Mouse (Mus musculus): Measurements from ENCODE around the gene Trank1. TPM values are rescaled to one million over a fixed set of nuclear protein-coding genes. Genes with fewer than 3 reads are reported as not detected.

The Trank1 gene
- total RNA-seq, 2 experiments from 2014 or later: not detected

DNA sequence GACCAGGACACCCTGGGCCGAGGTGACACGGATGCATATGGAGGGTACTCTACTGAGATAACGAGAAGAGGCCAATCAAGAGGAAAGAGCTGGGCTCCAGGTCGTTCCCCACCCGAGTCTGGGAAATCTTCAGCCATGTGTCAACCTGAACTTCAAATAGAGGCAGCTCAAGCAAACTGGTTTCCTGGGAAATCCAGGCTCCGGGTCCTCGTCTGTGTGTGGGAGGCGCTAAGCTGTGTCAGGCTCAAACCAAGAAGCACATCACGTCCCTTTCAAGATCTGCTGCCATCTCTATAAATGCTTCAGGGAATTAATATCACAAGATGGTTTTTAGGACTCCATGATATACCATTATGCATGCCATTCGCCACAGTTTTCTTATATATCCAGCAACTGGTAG, 96.9 kb downstream of the Trank1 start:
- intact Hi-C loops (cut with DNase I): no loop called here
- DNase-seq (ENCODE audit: low spot score): no peak

DNA sequence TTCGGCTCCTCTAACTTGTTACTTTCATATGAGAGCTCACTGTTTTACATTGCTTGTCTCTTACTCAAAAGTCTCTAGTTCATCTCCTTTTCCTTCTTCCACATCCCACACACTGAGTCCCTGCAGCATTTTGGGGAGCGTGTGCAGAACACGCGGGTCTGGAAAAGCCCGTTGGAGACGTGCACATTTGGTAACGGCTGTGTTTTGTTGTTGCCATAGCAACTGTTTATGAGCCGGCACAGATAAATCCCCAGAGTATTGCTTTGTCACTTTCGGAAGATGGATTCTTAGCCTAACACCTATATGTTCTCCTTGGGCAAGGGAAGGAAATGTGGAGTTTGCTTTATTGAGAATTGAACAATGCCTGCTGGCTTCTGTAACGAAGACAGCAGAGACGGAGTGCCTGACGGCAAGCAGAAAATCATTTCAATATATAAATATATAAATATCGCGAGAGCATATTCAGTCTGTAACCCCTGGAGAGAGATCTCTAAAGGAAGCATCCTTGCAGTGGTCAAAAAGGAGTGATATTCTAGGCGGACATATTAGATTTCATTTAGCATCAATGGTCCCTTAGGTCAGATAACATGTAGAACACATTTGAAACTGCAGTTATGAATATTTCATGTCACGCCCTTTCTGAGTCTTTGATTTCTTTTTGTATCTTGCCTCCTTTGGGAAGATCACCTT, 101.1 kb downstream of the Trank1 start:
- DNase-seq (ENCODE audit: low spot score): no peak
- intact Hi-C loops (cut with DNase I): no loop called here

DNA sequence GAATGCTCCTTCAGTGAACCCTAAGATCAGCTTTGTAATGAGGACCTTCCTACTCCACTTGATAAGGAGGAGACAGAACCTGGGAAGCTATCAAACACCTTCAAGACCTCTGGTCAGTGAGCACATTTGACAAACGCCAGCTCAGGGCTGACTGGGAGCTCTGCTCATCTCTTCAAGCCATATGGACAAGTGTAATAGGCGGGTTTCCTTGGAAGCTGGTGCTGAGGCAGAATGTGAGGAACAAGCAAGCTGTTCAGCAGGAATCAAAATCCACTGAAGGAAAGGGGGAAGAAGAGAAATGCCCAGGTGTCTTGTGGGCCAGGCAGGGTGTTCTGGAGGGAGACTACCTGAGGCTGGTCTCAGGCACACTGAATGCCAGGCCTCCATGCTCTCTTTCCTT, 110.3 kb downstream of the Trank1 start:
- intact Hi-C loops (cut with DNase I): no loop called here

DNA sequence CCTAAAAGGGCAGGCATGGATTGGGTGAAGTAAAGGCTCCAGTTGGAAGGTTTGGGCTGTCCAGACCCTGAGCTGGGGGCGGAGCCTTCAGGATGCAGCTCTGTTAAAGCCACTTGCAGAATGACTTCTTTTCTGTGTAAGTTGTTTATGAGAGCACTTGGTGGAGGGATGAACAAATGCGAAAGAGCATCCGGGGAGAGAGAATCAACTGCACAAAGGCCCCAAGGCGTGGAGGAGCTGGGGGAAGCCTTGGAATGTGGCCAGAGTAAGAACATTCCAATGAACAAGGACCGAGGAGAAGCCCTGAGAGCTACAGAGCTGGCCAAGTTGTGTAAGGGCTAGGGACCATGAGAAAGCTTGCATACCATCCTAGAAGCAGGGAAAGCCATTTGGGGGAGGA, 111.0 kb downstream of the Trank1 start:
- DNase-seq (ENCODE audit: low spot score): no peak
- intact Hi-C loops (cut with DNase I): no loop called here

More for the DNA sequence above, 110.3 kb downstream of the Trank1 start:
- no peak for DNase-seq (ENCODE audit: low spot score)

DNA sequence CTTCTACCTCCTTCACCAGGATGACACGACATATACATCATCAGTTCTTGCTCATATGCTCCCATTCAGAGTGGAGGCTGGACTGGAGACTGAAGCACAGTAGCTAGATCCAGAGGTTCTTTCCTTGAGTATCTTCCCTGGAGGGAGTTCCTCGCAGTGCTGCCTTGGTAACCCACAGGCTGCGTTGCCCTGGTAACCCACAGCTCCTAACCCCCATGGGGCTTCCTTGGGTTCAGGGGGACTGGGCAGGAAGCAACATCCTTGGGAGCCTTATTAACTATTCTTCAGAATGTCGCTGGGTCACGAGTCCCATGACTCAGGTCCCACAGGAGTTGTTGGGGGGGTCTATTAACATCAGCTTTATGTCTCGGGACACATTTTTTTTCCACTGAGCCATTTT, 113.6 kb downstream of the Trank1 start:
- intact Hi-C loops (cut with DNase I): loop anchor here (5.0 kb wide), 1 partner anchor 52 kb away; no protein-coding TSS in a partner anchor
- DNase-seq (ENCODE audit: low spot score): peak; percentile 24

DNA sequence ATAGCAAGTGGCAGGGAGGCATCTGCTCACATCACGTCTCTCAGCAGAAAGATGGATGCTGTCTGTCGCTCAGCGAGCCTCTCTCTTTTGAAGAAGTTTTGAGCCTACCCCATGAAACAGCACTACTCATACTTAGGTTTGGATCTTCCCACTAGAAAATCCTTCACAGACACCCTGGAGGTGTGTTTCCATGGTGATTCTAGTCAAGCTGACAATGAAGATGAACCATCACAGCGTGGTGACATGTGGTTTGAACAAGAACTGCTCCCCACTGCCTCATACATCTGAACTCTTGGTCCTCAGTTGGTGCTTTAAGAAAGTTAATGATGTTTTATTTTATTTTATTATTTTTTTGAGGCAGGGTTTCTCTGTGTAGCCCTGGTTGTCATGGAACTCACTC, 114.4 kb downstream of the Trank1 start:
- DNase-seq (ENCODE audit: low spot score): no peak
- intact Hi-C loops (cut with DNase I): loop anchor here (5.0 kb wide), 1 partner anchor 51 kb away; no protein-coding TSS in a partner anchor

DNA sequence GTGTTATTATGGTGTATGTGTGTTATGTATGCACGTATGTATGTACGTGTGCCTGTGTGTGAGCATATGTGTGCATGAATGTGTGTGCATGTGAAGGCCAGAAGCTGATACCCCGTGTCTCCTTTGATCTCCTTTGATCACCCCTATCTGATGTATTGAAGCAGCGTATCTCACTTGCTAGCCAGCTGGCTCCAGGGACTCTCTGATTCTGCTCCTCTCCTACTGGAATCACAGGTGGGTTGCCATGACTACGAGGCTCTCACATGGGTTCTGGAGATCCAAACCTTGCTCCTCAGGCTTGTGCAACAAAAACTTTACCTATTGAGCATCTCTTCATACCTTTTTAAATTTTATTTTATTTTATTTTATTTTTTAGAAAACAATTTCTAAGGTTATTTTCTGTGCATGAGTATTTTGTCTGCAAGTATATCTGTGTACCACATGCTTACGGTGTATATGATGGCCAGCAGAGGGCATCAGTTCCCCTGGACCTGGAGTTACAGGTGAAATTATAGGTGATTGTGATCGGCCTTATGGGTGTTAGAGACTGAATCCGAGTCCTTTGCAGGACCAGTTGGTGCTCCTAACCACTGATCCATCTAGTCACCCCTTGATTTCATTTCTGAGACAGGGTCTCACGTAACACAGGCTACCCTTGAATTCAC, 116.5 kb downstream of the Trank1 start:
- intact Hi-C loops (cut with DNase I): loop anchor here (5.0 kb wide), 1 partner anchor 49 kb away; no protein-coding TSS in a partner anchor
- no peak for DNase-seq (ENCODE audit: low spot score)

DNA sequence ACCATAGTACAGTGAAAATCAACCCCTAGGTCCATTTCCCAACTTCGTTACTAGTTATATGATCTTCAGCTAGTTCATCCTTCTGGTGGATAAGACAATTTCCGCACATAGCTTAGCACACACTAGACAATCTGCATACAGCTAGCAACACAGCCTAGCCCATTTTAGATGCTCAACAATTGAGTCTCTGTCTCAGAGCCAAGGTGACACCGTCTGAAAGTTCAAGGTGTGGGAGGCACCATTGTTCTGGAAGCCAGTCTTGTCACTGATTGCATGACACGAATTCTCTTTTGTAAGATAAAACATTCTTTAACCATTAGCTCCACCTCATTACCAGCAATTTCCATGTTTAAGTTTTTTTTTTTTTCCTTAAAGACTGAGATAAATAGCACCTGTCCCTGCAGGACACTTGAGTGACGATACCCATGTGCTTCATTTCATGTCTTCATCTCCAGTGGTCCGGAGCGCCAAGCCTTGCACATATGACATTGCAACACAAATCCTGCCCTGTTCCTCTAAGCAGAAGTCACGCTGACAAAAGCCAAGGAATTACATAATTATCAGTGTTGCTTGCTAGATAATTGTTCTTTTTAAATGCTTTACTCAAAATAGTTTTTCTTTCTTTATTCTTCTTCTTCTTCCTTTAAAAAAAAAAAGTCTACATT, 117.3 kb downstream of the Trank1 start:
- DNase-seq (ENCODE audit: low spot score): no peak
- intact Hi-C loops (cut with DNase I): loop anchor here (5.0 kb wide), 1 partner anchor 48 kb away; no protein-coding TSS in a partner anchor

DNA sequence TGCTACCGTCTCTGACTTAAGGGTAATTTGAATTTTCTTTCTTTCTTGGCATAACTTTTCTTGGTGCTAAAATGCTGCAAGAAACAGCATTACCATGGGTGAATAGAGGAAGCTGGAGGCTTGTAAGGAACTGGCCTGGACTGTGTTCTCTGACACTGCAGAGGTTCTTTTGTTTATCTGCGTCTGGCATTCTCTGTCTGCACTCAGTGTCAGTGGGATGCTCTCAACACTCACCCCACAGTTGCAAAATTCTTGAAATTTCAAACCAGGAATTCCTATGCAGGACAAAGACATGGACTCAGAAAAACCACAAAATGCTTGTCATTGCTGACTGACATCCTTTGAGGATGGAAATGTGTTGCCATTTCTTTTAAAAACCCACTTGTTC, 117.8 kb downstream of the Trank1 start:
- no peak for DNase-seq (ENCODE audit: low spot score)
- intact Hi-C loops (cut with DNase I): loop anchor here (5.0 kb wide), 1 partner anchor 48 kb away; no protein-coding TSS in a partner anchor

DNA sequence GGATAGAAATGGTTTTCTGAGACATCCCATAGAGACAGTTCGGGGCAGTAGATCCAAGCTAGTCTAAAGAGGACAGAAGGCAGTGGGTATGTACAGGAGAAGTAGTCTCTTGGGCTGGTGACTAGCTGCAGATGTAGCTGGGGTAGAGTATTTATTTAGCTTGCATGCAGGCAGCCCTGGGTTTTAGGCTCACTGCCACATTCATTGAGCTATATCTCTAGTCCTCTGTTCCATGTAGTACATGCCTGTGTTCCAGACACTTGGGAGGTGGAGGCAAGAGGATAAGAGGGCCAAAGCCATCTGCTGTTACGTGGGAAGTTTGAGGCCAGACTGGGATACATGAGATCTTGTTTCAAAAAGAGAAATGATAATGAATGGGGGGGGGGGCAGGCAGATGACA, 123.9 kb downstream of the Trank1 start:
- no peak for DNase-seq (ENCODE audit: low spot score)
- intact Hi-C loops (cut with DNase I): no loop called here

DNA sequence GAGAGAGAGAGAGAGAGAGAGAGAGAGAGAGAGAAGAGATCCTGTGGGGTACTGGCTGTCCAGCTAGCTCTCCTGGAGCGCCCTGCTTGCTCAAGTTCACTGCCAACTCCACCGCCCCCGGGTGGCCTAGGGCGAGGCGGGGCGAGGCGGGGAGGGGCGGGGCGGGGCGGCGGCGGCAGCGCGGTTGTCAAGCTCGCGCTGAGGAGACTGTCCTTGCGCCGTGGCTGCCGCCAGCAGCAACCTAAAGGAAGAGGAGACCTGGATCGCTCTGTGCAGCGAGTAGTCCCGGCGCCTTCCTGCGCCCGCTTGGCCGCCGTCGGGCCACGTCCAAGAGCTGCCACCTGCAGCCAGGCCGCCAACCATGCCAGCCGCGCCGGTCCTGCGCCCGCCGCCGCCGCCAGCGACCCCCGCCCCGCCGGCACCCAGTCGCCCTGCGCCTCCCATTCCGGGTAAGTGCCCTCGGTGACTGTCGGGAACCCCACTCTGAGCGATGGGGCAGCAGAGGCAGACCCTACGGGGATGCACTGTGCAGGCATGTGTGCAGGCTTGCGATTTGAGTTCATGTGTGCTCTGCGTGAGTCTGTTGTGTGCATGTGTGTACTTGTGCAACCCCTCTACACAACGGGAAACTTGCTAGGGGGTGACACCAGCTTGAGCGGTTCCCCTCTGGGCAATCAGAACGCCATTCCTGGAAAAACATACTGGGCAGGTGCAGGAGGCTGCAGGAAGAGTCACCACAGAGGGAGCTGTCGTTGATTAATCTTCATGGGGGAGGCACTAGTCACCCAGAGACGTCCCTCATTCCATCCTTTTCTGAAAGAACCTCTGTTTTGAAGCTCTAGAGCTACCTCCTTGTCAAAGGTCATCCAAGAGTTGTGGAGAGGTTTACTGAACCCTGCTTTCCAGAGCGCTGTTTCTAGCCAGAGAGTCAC, 127.6 kb downstream of the Trank1 start, which contains the start of gene Dclk3:
TSS of gene Dclk3 (plus strand) at position 178 of the 932 bp plus-strand sequence.
- no peak for DNase-seq (ENCODE audit: low spot score)
- intact Hi-C loops (cut with DNase I): no loop called here

DNA sequence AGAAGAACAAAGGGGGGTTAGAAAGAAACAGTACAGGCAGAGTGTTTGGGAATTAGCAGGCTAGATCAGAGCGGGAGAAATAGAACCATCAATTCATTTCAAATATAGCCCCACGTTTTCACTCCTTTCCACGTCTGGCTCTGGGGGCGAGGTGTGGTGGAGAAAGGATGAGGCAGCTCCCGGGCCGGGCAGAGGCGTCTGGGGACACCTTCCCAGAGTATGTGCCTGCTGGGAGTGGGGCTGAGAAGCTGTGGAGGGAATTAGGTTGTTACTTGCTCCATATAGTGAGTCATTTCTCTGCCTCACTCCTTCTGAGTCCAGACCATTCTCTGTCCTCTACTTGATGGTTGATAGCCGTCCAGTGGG, 128.3 kb downstream of the Trank1 start:
- intact Hi-C loops (cut with DNase I): no loop called here
- no peak for DNase-seq (ENCODE audit: low spot score)

DNA sequence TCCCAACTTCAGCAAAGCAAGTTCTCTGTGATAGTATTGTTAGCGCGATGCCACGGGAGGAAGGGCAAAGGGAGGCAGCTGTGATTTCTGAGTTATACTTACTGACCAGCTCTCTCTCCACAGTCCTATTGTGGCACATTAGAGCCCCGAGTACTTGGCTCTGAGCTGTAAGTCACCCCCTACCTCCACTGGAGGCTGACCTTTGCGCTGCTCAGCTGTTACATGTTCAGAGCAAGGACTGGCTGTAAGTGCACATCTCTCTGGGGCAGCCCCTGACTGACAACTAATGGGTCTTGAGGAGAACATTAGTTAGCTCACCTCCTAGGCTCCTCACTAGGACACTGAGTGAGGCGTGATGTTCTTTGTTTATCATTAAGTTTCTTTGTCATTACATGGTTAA, 128.9 kb downstream of the Trank1 start:
- intact Hi-C loops (cut with DNase I): no loop called here
- no peak for DNase-seq (ENCODE audit: low spot score)

DNA sequence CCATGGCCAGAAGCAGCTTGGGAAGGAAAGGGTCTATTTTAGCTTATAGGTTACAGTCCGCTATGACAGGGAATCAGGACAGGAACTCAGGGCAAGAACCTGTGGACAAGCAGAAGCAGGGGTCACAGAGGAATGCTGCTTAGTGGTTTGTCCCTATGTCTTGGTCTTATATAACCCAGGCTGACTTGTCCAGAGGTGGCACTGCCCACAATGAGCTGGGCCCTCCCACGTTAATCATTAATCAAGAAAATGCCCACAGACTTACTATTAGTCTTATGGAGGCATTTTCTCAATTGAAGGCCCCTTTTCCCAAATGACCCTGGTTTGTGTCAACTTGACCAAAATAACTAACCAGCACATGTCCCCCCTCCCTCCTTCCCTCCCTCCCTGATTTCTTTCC, 129.6 kb downstream of the Trank1 start:
- intact Hi-C loops (cut with DNase I): no loop called here
- DNase-seq (ENCODE audit: low spot score): no peak

Other genes starting within 250 kb of the Trank1 start
- gene Lrrfip2, start 194.1 kb upstream of the Trank1 start, total RNA-seq (2021): 10 to 100 TPM; 82.4 to 91.7 TPM
- 1 to 10 TPM; 7.1 TPM for gene Mlh1, start 39.9 kb upstream of the Trank1 start, total RNA-seq (2021)
- 10 to 100 TPM; 19.4 to 23.9 TPM for gene Epm2aip1, start 39.8 kb upstream of the Trank1 start, total RNA-seq (2021)
- under 1 TPM; 0.16 to 0.59 TPM for gene Dclk3, start 127.3 kb downstream of the Trank1 start, total RNA-seq (2021)

All from heart, postnatal 25 days (tissue).